Mouse (Mus musculus) lung, postnatal 4 days (tissue): ENCODE data around the gene Fnbp1.
A peak's percentile ranks its signal among the peaks of the same experiment; 100 is the strongest.

Experiments used
- DNase-seq, 2 experiments: peaks; one replicate each; pipeline ENCODE4 v3.0.0; 2021

Gene Fnbp1

GRCm38 (mm10) chr2:31091182-31091581 is 50.6 kb downstream of the Fnbp1 start:
- no peak for DNase-seq

GRCm38 (mm10) chr2:31089607-31090006 is 52.2 kb downstream of the Fnbp1 start:
- no peak for DNase-seq

- DNase-seq = no peak
These were observed 52.9 kb downstream of the Fnbp1 start for GRCm38 (mm10) chr2:31088871-31089270.

- DNase-seq = peak; percentile 56 to 77
These were observed 53.8 kb downstream of the Fnbp1 start for GRCm38 (mm10) chr2:31087663-31088661.

GRCm38 (mm10) chr2:31087085-31087484 is 54.7 kb downstream of the Fnbp1 start:
- no peak for DNase-seq

- DNase-seq = no peak
These were observed 55.3 kb downstream of the Fnbp1 start for GRCm38 (mm10) chr2:31086543-31086942.

- DNase-seq = no peak
These were observed 57.5 kb downstream of the Fnbp1 start for GRCm38 (mm10) chr2:31084169-31084850.

- DNase-seq = no peak
These were observed 58.4 kb downstream of the Fnbp1 start for GRCm38 (mm10) chr2:31083372-31083771.

GRCm38 (mm10) chr2:31082639-31083038 is 59.2 kb downstream of the Fnbp1 start:
- DNase-seq = peak; percentile 48 to 61

GRCm38 (mm10) chr2:31081349-31081748 is 60.5 kb downstream of the Fnbp1 start:
- no peak for DNase-seq

- no peak for DNase-seq
These were observed 62.7 kb downstream of the Fnbp1 start for GRCm38 (mm10) chr2:31079117-31079516.

GRCm38 (mm10) chr2:31077574-31077973 is 64.2 kb downstream of the Fnbp1 start:
- DNase-seq = no peak

GRCm38 (mm10) chr2:31076351-31077140 is 65.3 kb downstream of the Fnbp1 start:
- no peak for DNase-seq

GRCm38 (mm10) chr2:31075836-31076235 is 66.0 kb downstream of the Fnbp1 start:
- DNase-seq = no peak

GRCm38 (mm10) chr2:31075168-31075567 is 66.6 kb downstream of the Fnbp1 start:
- DNase-seq = no peak

- no peak for DNase-seq
These were observed 72.3 kb downstream of the Fnbp1 start for GRCm38 (mm10) chr2:31069506-31069905.

GRCm38 (mm10) chr2:31069114-31069445 is 72.7 kb downstream of the Fnbp1 start:
- DNase-seq = no peak

GRCm38 (mm10) chr2:31068246-31069113 is 73.3 kb downstream of the Fnbp1 start:
- peak; percentile 40 to 41 for DNase-seq

- DNase-seq = no peak
These were observed 74.0 kb downstream of the Fnbp1 start for GRCm38 (mm10) chr2:31067696-31068245.

- DNase-seq = no peak
These were observed 74.7 kb downstream of the Fnbp1 start for GRCm38 (mm10) chr2:31067059-31067595.

- DNase-seq = no peak
These were observed 75.6 kb downstream of the Fnbp1 start for GRCm38 (mm10) chr2:31066019-31066789.
